Mouse (Mus musculus): Measurements from ENCODE around the gene Wfdc3.

GRCm38 (mm10) chr2:164754800-164755199 lies 9.1 kb upstream of the Wfdc3 start:
- TF ChIP-seq CTCF (IDR thresholded peaks at IDR 0.05; ENCODE audit: borderline replicate concordance, control insufficient read depth, extremely low read depth, insufficient read depth, low read length, poor library complexity): no peak
- no peak for TF ChIP-seq POLR2A (IDR thresholded peaks at IDR 0.05; ENCODE audit: control insufficient read depth, extremely low read depth, insufficient read depth, low read length, poor library complexity)
